31 mouse cellular contexts compared by ENCODE assay signal in the genomic region with DNA sequence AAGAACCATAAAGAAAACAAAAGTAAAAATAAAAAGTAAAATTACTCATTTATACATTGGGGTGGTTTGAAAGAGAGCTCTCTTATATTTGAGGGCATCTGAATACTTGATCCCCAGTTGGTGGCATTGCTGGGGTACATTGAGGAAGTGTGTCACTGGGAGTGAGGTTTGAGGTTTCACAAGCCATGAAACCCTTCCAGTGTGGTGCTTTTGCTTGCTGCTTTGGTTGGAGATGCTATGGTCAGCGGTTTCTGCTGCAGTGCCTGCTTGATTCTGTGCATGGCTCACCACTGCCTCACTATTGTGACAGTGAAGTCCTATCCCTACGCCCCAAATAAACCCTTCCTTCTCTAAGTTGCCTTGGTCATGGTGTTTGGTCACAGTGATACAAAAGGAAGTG. TPM values are rescaled to one million over a fixed set of nuclear protein-coding genes. Genes with fewer than 3 reads are reported as not detected.
DNase-seq lines count a peak whose midpoint lies in the region; ATAC-seq and TF ChIP-seq lines count a peak whose summit lies in the region.
"Had no signal": no experiment of that assay in that cellular context is flagged by ENCODE, and none has a peak within 500 bp of the region (broad histone marks: within the 10 kb centered on the region; RNA-seq: fewer than 3 reads in every experiment).

No protein-coding gene starts in this region.

- H3K4me3 ChIP-seq in midbrain, embryonic 11.5 days (ENCODE audit: low read depth, low read length) = no peak overlapping the region
- no peak overlapping the region for H3K4me3 ChIP-seq in midbrain, postnatal 0 days (ENCODE audit: low read depth, low read length)
- no peak overlapping the region for H3K4me3 ChIP-seq in embryonic fibroblast, embryonic 13.5 days (ENCODE audit: insufficient read depth, low read length)
- H3K4me3 ChIP-seq in lung, adult 2 months (replicated peaks; ENCODE audit: extremely low read depth, low read depth, low read length) = no peak overlapping the region
- no peak overlapping the region for H3K4me3 ChIP-seq in kidney, embryonic 15.5 days (replicated peaks)
- H3K4me3 ChIP-seq: embryonic facial prominence, embryonic 10.5 days; embryonic facial prominence, embryonic 15.5 days; forebrain, embryonic 13.5 days; hindbrain, embryonic 13.5 days; layer of hippocampus, adult 2 months; limb, embryonic 13.5 days; midbrain, embryonic 15.5 days; myocyte; neural tube, embryonic 12.5 days had no signal

- 69% methylated on average over 2 of the region's 2 CpGs for WGBS in midbrain, embryonic 11.5 days
- WGBS in midbrain, postnatal 0 days = 81% methylated on average over 2 of the region's 2 CpGs
- WGBS in lung, adult 2 months = 81% methylated on average over 2 of the region's 2 CpGs
- WGBS in kidney, embryonic 15.5 days = 87% methylated on average over 2 of the region's 2 CpGs

- no peak overlapping the region for H3K27ac ChIP-seq in midbrain, embryonic 11.5 days (ENCODE audit: low read depth, low read length)
- no peak overlapping the region for H3K27ac ChIP-seq in midbrain, postnatal 0 days (ENCODE audit: low read depth, low read length)
- peak overlapping the region; percentile 6; the same call in 1 of the 2 replicates for H3K27ac ChIP-seq in embryonic fibroblast, embryonic 13.5 days (ENCODE audit: insufficient read depth, low read length)
- no peak overlapping the region for H3K27ac ChIP-seq in kidney, embryonic 15.5 days
- H3K27ac ChIP-seq: embryonic facial prominence, embryonic 10.5 days; embryonic facial prominence, embryonic 15.5 days; forebrain, embryonic 13.5 days; hindbrain, embryonic 13.5 days; layer of hippocampus, adult 2 months; limb, embryonic 13.5 days; midbrain, embryonic 15.5 days; neural tube, embryonic 12.5 days; stomach, postnatal 0 days had no signal

- DNase-seq in midbrain, embryonic 11.5 days (ENCODE audit: low spot score, missing footprints) = peak; percentile 78
- DNase-seq in midbrain, postnatal 0 days (ENCODE audit: low spot score) = no peak
- no peak for DNase-seq in lung, adult 2 months
- no peak for DNase-seq in thymus, postnatal 36 days
- DNase-seq: adrenal gland, postnatal 14 days; cerebellum, adult 18-20 months; cerebellum, postnatal 14 days; heart, postnatal 14 days; kidney, postnatal 36 days; lung, postnatal 36 days; right cerebral cortex, adult 18-20 months; spleen, adult 18-20 months; thymus, adult 18-20 months; thymus, postnatal 25 days had no signal

- no peaks in the 10 kb centered on the region for H3K4me1 ChIP-seq in midbrain, embryonic 11.5 days (ENCODE audit: control insufficient read depth, insufficient read depth, low read length)
- no peaks in the 10 kb centered on the region for H3K4me1 ChIP-seq in midbrain, postnatal 0 days (ENCODE audit: insufficient read depth, low read length)
- peaks cover 21% of the 10 kb centered on the region for H3K4me1 ChIP-seq in embryonic fibroblast, embryonic 13.5 days (ENCODE audit: control insufficient read depth, insufficient read depth, low read length)
- H3K4me1 ChIP-seq in lung, adult 2 months (ENCODE audit: control insufficient read depth, insufficient read depth, low read length) = peaks cover 2% of the 10 kb centered on the region; the same call in 1 of the 2 replicates
- H3K4me1 ChIP-seq in kidney, embryonic 15.5 days = peaks cover 14% of the 10 kb centered on the region
- H3K4me1 ChIP-seq: embryonic facial prominence, embryonic 10.5 days; forebrain, embryonic 13.5 days; midbrain, embryonic 15.5 days; neural tube, embryonic 12.5 days had no signal

- TF ChIP-seq POLR2A in embryonic fibroblast, embryonic 13.5 days (IDR thresholded peaks at IDR 0.05; ENCODE audit: low read depth, low read length) = no peak
- no peak for TF ChIP-seq POLR2A in lung, adult 2 months (IDR thresholded peaks at IDR 0.05; ENCODE audit: borderline replicate concordance, extremely low read depth, low read depth, low read length)

- no peaks in the 10 kb centered on the region for H3K27me3 ChIP-seq in midbrain, embryonic 11.5 days (ENCODE audit: control insufficient read depth, insufficient read depth, low read length)
- H3K27me3 ChIP-seq in midbrain, postnatal 0 days (ENCODE audit: insufficient read depth, low read length) = no peaks in the 10 kb centered on the region
- no peaks in the 10 kb centered on the region for H3K27me3 ChIP-seq in kidney, embryonic 15.5 days
- H3K27me3 ChIP-seq: embryonic facial prominence, embryonic 15.5 days; forebrain, embryonic 13.5 days; hindbrain, embryonic 13.5 days; limb, embryonic 13.5 days; midbrain, embryonic 15.5 days; neural tube, embryonic 12.5 days; Patski had no signal

- H3K36me3 ChIP-seq in midbrain, embryonic 11.5 days (ENCODE audit: control insufficient read depth, insufficient read depth, low read length) = no peaks in the 10 kb centered on the region
- H3K36me3 ChIP-seq in midbrain, postnatal 0 days (ENCODE audit: insufficient read depth, low read length) = no peaks in the 10 kb centered on the region
- no peaks in the 10 kb centered on the region for H3K36me3 ChIP-seq in kidney, embryonic 15.5 days
- H3K36me3 ChIP-seq: embryonic facial prominence, embryonic 10.5 days; embryonic facial prominence, embryonic 15.5 days; hindbrain, embryonic 13.5 days; limb, embryonic 13.5 days; midbrain, embryonic 15.5 days; neural tube, embryonic 12.5 days had no signal

- H3K9ac ChIP-seq in midbrain, embryonic 11.5 days (ENCODE audit: low read length) = no peak overlapping the region
- H3K9ac ChIP-seq in midbrain, postnatal 0 days (replicated peaks; ENCODE audit: low read length, poor library complexity, severe bottlenecking) = no peak overlapping the region
- no peak overlapping the region for H3K9ac ChIP-seq in kidney, embryonic 15.5 days
- H3K9ac ChIP-seq: embryonic facial prominence, embryonic 15.5 days; forebrain, embryonic 13.5 days; hindbrain, embryonic 13.5 days; limb, embryonic 13.5 days; midbrain, embryonic 15.5 days; neural tube, embryonic 12.5 days had no signal

- no peak for ATAC-seq in midbrain, embryonic 11.5 days (ENCODE audit: low FRiP score)
- no peak for ATAC-seq in midbrain, postnatal 0 days (ENCODE audit: low FRiP score)
- ATAC-seq in megakaryocyte progenitor cell, adult 5-6 weeks (replicated peaks; ENCODE audit: poor library complexity) = peak; percentile 94
- ATAC-seq in kidney, embryonic 15.5 days (replicated peaks; ENCODE audit: low FRiP score) = no peak
- ATAC-seq: forebrain, embryonic 13.5 days; intestine, postnatal 0 days; midbrain, embryonic 15.5 days; Patski had no signal

- TF ChIP-seq CTCF in midbrain, postnatal 0 days (IDR thresholded peaks at IDR 0.05) = no peak
- no peak for TF ChIP-seq CTCF in embryonic fibroblast, embryonic 13.5 days (IDR thresholded peaks at IDR 0.05; ENCODE audit: borderline replicate concordance, insufficient read depth, low read length)
- no peak for TF ChIP-seq CTCF in lung, adult 2 months (IDR thresholded peaks at IDR 0.05; ENCODE audit: insufficient read depth, low read length)

- no peaks in the 10 kb centered on the region for H3K9me3 ChIP-seq in midbrain, embryonic 11.5 days (ENCODE audit: control insufficient read depth, low read length)
- no peaks in the 10 kb centered on the region for H3K9me3 ChIP-seq in midbrain, postnatal 0 days (ENCODE audit: low read length)
- no peaks in the 10 kb centered on the region for H3K9me3 ChIP-seq in kidney, embryonic 15.5 days (replicated peaks)
- H3K9me3 ChIP-seq: embryonic facial prominence, embryonic 10.5 days; embryonic facial prominence, embryonic 15.5 days; forebrain, embryonic 13.5 days; hindbrain, embryonic 13.5 days; limb, embryonic 13.5 days; midbrain, embryonic 15.5 days; neural tube, embryonic 12.5 days had no signal

- H3K4me2 ChIP-seq in midbrain, embryonic 11.5 days = no peak overlapping the region
- no peak overlapping the region for H3K4me2 ChIP-seq in midbrain, postnatal 0 days (ENCODE audit: low read depth, low read length, poor library complexity, severe bottlenecking)
- no peak overlapping the region for H3K4me2 ChIP-seq in kidney, embryonic 15.5 days
- H3K4me2 ChIP-seq: embryonic facial prominence, embryonic 15.5 days; forebrain, embryonic 13.5 days; hindbrain, embryonic 13.5 days; limb, embryonic 13.5 days; liver, embryonic 11.5 days; midbrain, embryonic 15.5 days; neural tube, embryonic 12.5 days had no signal

RNA-seq across cellular contexts. Expression of gene Rnf150, which starts 10.9 kb away (rescaled TPM):
- polyA plus RNA-seq in midbrain, embryonic 11.5 days (2014; fragmentation: Nextera tagmentation; extraction: Ambion mirVana) = 1.2 and 1.5 TPM in 2 replicates
- total RNA-seq in midbrain, postnatal 0 days (2014; rRNA removed) = 12.6 and 14.3 TPM in 2 replicates
- polyA plus RNA-seq in midbrain, postnatal 0 days (2015; fragmentation: Nextera tagmentation; extraction: Ambion mirVana) = 1.5 and 1.9 TPM in 2 replicates
- polyA plus RNA-seq in embryonic fibroblast, embryonic 13.5 days (2011; ENCODE audit: insufficient read length, low read depth, missing spikeins) = 31.2 and 36.3 TPM in 2 replicates
- total RNA-seq in megakaryocyte progenitor cell, adult 5-6 weeks (2015) = 0.99 and 1.0 TPM in 2 replicates
- total RNA-seq in megakaryocyte progenitor cell, adult 5-6 weeks (2017) = 0.21 and 1.3 TPM in 2 replicates
- 4.4 and 6.9 TPM in 2 replicates for polyA plus RNA-seq in lung, adult 2 months (2012; rRNA removed)
- 2.3 and 2.4 TPM in 2 replicates for polyA plus RNA-seq in kidney, embryonic 15.5 days (2015; fragmentation: Nextera tagmentation; extraction: Ambion mirVana)
- total RNA-seq: MEL had no signal
